Mouse (Mus musculus): ENCODE data around the gene Zranb3.

Zranb3 gene

GRCm38 (mm10) chr1:127945696-127946575 lies 156.9 kb downstream of the Zranb3 start:
- DNase-seq (ENCODE audit: low read depth) = no peak

- DNase-seq (ENCODE audit: low read depth) = no peak
Measured at GRCm38 (mm10) chr1:127943516-127943915, 159.3 kb downstream of the Zranb3 start.

- DNase-seq (ENCODE audit: low read depth) = no peak
Measured at GRCm38 (mm10) chr1:127942231-127942630, 160.6 kb downstream of the Zranb3 start.

GRCm38 (mm10) chr1:127937277-127937676 lies 165.6 kb downstream of the Zranb3 start:
- DNase-seq (ENCODE audit: low read depth) = no peak

GRCm38 (mm10) chr1:127934322-127934721 lies 168.5 kb downstream of the Zranb3 start:
- DNase-seq (ENCODE audit: low read depth) = no peak

- DNase-seq (ENCODE audit: low read depth) = no peak
Measured at GRCm38 (mm10) chr1:127933405-127933804, 169.4 kb downstream of the Zranb3 start.

GRCm38 (mm10) chr1:127915802-127916201 lies 187.0 kb downstream of the Zranb3 start:
- no peak for DNase-seq (ENCODE audit: low read depth)

GRCm38 (mm10) chr1:127915316-127915715 lies 187.5 kb downstream of the Zranb3 start:
- DNase-seq (ENCODE audit: low read depth) = no peak

- peak; percentile 14 for DNase-seq (ENCODE audit: low read depth)
Measured at GRCm38 (mm10) chr1:127913116-127913515, 189.7 kb downstream of the Zranb3 start.

- no peak for DNase-seq (ENCODE audit: low read depth)
Measured at GRCm38 (mm10) chr1:127904774-127905385, 198.0 kb downstream of the Zranb3 start.
